17 mouse cellular contexts compared by ENCODE assay signal in the genomic region with DNA sequence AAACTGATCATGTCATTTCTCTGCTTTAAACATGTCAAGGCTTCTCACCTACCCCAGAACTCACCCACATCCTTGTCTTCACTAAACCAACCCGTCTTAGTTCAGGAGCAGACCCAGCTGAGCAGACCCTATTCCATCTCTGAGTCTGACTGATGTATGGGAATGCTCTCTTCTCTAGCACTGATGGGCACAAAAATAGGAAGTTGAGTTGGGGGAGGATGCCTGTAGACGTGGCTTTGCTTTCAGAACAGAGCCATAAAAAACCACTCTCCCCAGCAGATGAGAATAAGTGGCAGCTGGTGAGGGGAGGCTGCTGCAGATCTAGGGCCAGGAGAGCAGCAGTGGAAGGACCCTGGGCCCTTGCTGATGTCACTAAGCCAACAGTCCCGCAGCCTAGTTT.
"Had no signal": no experiment of that assay in that cellular context is flagged by ENCODE, and none has a peak within 500 bp of the region (broad histone marks: within the 10 kb centered on the region; RNA-seq: fewer than 3 reads in every experiment).

No protein-coding gene starts in this region.

- DNase-seq: lung, adult 18-20 months; lung, embryonic 14.5 days; lung, postnatal 10 days; lung, postnatal 4 days; midbrain, embryonic 14.5 days; retina, postnatal 1 day; right cerebral cortex, adult 18-20 months; right cerebral cortex, postnatal 25 days; right cerebral cortex, postnatal 4 days; spleen, adult 18-20 months; thymus, adult 18-20 months; thymus, postnatal 14 days; thymus, postnatal 36 days had no signal

- H3K9ac ChIP-seq: lung, embryonic 14.5 days; midbrain, embryonic 12.5 days; neural tube, embryonic 12.5 days had no signal

- H3K27ac ChIP-seq: midbrain, embryonic 10.5 days; midbrain, embryonic 12.5 days; neural tube, embryonic 12.5 days had no signal

- H3K4me3 ChIP-seq: midbrain, embryonic 10.5 days; midbrain, embryonic 12.5 days; neural tube, embryonic 12.5 days had no signal

- H3K4me2 ChIP-seq: lung, embryonic 14.5 days; midbrain, embryonic 12.5 days; neural tube, embryonic 12.5 days had no signal

- H3K9me3 ChIP-seq: midbrain, embryonic 10.5 days; midbrain, embryonic 12.5 days; neural tube, embryonic 12.5 days had no signal

- H3K27me3 ChIP-seq: midbrain, embryonic 12.5 days; neural tube, embryonic 12.5 days had no signal

- H3K4me1 ChIP-seq: midbrain, embryonic 10.5 days; midbrain, embryonic 12.5 days; neural tube, embryonic 12.5 days had no signal

- ATAC-seq: midbrain, embryonic 16.5 days had no signal
